Mouse (Mus musculus) left cerebral cortex, adult 6 months (tissue): Measurements from ENCODE around the gene Anpep. TPM values are rescaled to one million over a fixed set of nuclear protein-coding genes. Genes with fewer than 3 reads are reported as not detected.

Experiments used
- long read RNA-seq, 2 experiments: library from polyadenylated mRNA; unstranded; transcript quantifications; one replicate each; pipeline ENCODE4 v2.0.0; 2019 to 2020
- polyA plus RNA-seq: library from polyadenylated mRNA; unstranded; fragments of <200 nt; fragmentation: Nextera tagmentation; gene quantifications from 2 replicates; pipeline ENCODE4 v1.2.3, GENCODE M21; 2021

Anpep gene
- 0.34 and 0.44 TPM in 2 replicates for polyA plus RNA-seq
- long read RNA-seq, experiment 1, partial matches to known transcripts: 0 of 1 reads
- long read RNA-seq, experiment 1, other reads (novel, unspliced or antisense): 0 of 1 reads
- long read RNA-seq, experiment 2, partial matches to known transcripts: 0 of 1 reads
- long read RNA-seq, experiment 2, other reads (novel, unspliced or antisense): 0 of 1 reads

GRCm38 (mm10) chr7:79860811-79861210 lies at the start of gene Anpep:
TSS of gene Anpep (minus strand) at chr7:79861059.

GRCm38 (mm10) chr7:79810611-79811506 lies 50.0 kb downstream of the Anpep start, which contains the start of gene Mesp2:
TSS of gene Mesp2 (plus strand) at chr7:79810727.

GRCm38 (mm10) chr7:79793688-79794087 lies 67.2 kb downstream of the Anpep start, which contains the start of gene Mesp1:
TSS of gene Mesp1 (minus strand) at chr7:79793788.

Other genes with a start within 250 kb of the Anpep start
- gene Rhcg, start 243.4 kb downstream of the Anpep start, polyA plus RNA-seq: 0.88 and 1.3 TPM in 2 replicates
- gene Ticrr, start 200.9 kb downstream of the Anpep start, polyA plus RNA-seq: 0.04 and 0.09 TPM in 2 replicates
- 0.20 and 0.40 TPM in 2 replicates for gene Kif7, start 145.3 kb downstream of the Anpep start, polyA plus RNA-seq
- 0.13 TPM in 1 of 2 replicates, not detected in the other for gene Plin1, start 128.2 kb downstream of the Anpep start, polyA plus RNA-seq
- gene Pex11a, start 117.9 kb downstream of the Anpep start, polyA plus RNA-seq: 14.2 and 15.5 TPM in 2 replicates
- 0.25 and 0.33 TPM in 2 replicates for gene Wdr93, start 117.9 kb downstream of the Anpep start, polyA plus RNA-seq
- 0.11 and 0.21 TPM in 2 replicates for gene Mesp1, start 67.3 kb downstream of the Anpep start, polyA plus RNA-seq
- 0.53 and 0.72 TPM in 2 replicates for gene Mesp2, start 50.3 kb downstream of the Anpep start, polyA plus RNA-seq
- 20.3 and 20.9 TPM in 2 replicates for gene Ap3s2, start 59.6 kb upstream of the Anpep start, polyA plus RNA-seq
- gene Arpin, start 74.3 kb upstream of the Anpep start, polyA plus RNA-seq: 14.8 and 19.8 TPM in 2 replicates
- gene Zfp710, start 163.8 kb upstream of the Anpep start, polyA plus RNA-seq: 3.2 and 3.6 TPM in 2 replicates